Mouse (Mus musculus): ENCODE data around the gene Grid2. TPM values are rescaled to one million over a fixed set of nuclear protein-coding genes. Genes with fewer than 3 reads are reported as not detected.
"Not testable (repeated sequence)": the region's sequence is repeated elsewhere in the genome, so short reads cannot be mapped to it uniquely, and the experiment has no call there.

Grid2 gene
- polyA plus RNA-seq, 1 experiment from 2014 or later, result 2.1 TPM

DNA sequence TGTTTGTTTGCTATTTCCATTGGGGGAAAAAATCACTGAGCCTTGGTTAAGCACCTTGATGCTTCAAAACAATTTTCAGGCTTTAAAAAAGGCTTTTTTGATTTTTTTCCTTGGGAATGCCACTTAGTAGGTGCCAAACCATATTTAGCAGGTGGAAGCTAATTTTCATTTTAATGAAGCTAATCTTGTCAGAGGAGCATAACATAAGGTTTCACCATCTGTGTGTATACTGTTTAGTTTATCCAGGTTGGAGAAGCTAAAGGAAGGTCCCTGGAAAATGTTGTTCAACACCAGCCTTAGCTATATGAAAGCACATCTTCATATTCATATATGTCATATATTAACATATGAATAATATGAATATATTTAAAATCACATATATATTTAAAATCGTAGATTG, 161.9 kb downstream of the Grid2 start:
- H3K9ac ChIP-seq, result no peak overlapping the region
- H3K4me3 ChIP-seq (replicated peaks), result no peak overlapping the region
- 70% methylated on average over 1 of the region's 1 CpGs for WGBS
- no peaks in the 10 kb centered on the region for H3K9me3 ChIP-seq (replicated peaks)
- no peaks in the 10 kb centered on the region for H3K4me1 ChIP-seq
- no peaks in the 10 kb centered on the region for H3K27me3 ChIP-seq
- H3K27ac ChIP-seq (replicated peaks), result no peak overlapping the region
- H3K36me3 ChIP-seq, result no peaks in the 10 kb centered on the region
- no peak for ATAC-seq (ENCODE audit: insufficient number of reproducible peaks, low FRiP score, low TSS enrichment, low read depth)
- no peak overlapping the region for H3K4me2 ChIP-seq (replicated peaks)

DNA sequence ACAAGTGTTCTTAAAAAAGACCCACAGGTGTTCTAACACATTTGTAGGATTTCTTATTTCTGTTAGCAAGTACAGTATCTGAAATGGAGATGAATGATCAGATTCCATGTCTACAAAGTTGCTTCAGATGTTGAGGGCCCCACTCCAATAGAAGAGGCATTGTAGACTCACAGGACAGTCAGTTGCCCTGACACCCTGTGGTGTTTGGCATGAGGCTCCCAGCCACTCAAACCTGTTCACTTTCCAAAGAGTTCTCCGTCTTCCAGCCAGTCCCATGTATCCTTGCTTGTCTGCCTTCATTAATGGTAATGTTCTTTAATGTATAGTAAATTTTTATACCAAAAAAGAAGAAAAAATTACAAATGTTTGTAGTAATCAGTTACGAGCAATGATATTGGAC, 177.1 kb downstream of the Grid2 start:
- 71% methylated on average over 2 of the region's 2 CpGs for WGBS
- Histone ChIP-seq H3K4me1 (no peaks in the 10 kb centered on the region), H3K27me3 (no peaks in the 10 kb centered on the region), H3K4me2 (replicated peaks) (no peak overlapping the region), H3K9ac (no peak overlapping the region), H3K9me3 (replicated peaks) (no peaks in the 10 kb centered on the region), H3K27ac (replicated peaks) (no peak overlapping the region), H3K36me3 (no peaks in the 10 kb centered on the region), H3K4me3 (replicated peaks) (no peak overlapping the region)
- no peak for ATAC-seq (ENCODE audit: insufficient number of reproducible peaks, low FRiP score, low TSS enrichment, low read depth)

DNA sequence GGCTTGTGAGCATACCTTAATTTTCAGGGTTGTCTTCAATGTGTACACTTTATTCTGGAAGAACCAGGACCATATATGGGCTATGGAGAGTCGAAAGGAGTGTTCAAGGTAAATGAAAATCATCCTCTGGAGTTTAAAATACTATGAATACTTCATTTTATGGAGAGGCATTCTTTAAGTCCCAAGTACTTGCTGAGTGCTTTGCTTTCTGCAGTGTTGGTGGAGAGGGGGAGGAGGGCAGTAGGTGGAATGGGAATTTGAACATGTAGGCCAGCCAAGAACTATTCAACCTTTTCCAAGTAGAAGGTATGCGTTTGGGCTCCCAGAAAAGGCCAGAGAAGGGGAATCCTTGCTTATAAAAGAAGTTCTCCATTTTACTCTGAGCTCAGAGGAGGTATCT, 192.5 kb downstream of the Grid2 start:
- no peaks in the 10 kb centered on the region for H3K27me3 ChIP-seq
- no peak overlapping the region for H3K9ac ChIP-seq
- H3K36me3 ChIP-seq, result no peaks in the 10 kb centered on the region
- ATAC-seq (ENCODE audit: insufficient number of reproducible peaks, low FRiP score, low TSS enrichment, low read depth), result no peak
- H3K27ac ChIP-seq (replicated peaks), result no peak overlapping the region
- H3K4me1 ChIP-seq, result no peaks in the 10 kb centered on the region
- no peak overlapping the region for H3K4me2 ChIP-seq (replicated peaks)
- H3K9me3 ChIP-seq (replicated peaks), result no peaks in the 10 kb centered on the region
- no peak overlapping the region for H3K4me3 ChIP-seq (replicated peaks)
- WGBS, result 66% methylated on average over 2 of the region's 2 CpGs

DNA sequence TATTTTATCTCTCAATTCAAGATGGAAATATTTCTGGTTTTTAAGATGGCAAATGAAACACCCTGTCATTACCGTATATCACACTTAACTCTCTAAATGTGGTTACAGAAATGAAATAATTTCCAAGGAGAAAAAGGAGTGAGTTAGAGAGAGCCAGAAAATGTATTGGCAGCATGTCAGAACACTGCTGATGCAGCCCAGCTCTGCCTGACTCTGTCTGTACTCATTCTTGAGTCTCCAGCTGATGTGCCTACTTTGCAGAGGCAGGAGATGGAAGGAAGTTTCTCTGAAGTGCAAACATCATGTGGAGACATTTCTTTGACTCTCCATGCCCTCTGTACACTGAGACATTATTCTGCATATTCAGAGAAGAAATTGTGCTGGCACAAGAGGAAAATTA, 226.5 kb downstream of the Grid2 start:
- Histone ChIP-seq H3K4me3 (replicated peaks) (no peak overlapping the region), H3K4me2 (replicated peaks) (no peak overlapping the region), H3K27ac (replicated peaks) (no peak overlapping the region), H3K27me3 (no peaks in the 10 kb centered on the region), H3K4me1 (no peaks in the 10 kb centered on the region), H3K9ac (no peak overlapping the region), H3K36me3 (no peaks in the 10 kb centered on the region), H3K9me3 (replicated peaks) (no peaks in the 10 kb centered on the region)
- 86% methylated on average over 1 of the region's 1 CpGs for WGBS
- ATAC-seq (ENCODE audit: insufficient number of reproducible peaks, low FRiP score, low TSS enrichment, low read depth), result no peak

DNA sequence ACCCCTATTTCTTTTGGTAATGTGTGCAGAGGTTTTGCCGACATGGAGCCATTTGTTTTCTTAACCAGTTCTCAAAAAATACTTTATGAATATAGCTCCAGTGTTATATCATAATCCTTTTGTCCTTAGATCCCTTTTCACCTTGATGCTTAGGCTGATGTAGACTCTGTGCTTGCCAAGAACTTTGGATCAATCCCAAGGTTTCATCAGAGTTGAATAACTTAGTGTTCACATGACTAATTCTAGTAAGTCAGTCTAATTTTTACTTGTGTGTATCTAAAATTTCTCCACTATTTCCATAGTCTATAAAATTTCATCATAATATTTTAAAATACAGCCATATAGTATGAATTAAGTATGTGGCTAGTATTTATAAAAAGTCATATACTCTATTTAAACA, 259.3 kb downstream of the Grid2 start:
- Histone ChIP-seq H3K36me3 (no peaks in the 10 kb centered on the region), H3K9ac (no peak overlapping the region), H3K4me2 (replicated peaks) (no peak overlapping the region), H3K4me1 (no peaks in the 10 kb centered on the region), H3K27me3 (no peaks in the 10 kb centered on the region), H3K27ac (replicated peaks) (no peak overlapping the region), H3K9me3 (replicated peaks) (no peaks in the 10 kb centered on the region), H3K4me3 (replicated peaks) (no peak overlapping the region)
- WGBS, result 79% methylated on average over 1 of the region's 1 CpGs
- no peak for ATAC-seq (ENCODE audit: insufficient number of reproducible peaks, low FRiP score, low TSS enrichment, low read depth)

DNA sequence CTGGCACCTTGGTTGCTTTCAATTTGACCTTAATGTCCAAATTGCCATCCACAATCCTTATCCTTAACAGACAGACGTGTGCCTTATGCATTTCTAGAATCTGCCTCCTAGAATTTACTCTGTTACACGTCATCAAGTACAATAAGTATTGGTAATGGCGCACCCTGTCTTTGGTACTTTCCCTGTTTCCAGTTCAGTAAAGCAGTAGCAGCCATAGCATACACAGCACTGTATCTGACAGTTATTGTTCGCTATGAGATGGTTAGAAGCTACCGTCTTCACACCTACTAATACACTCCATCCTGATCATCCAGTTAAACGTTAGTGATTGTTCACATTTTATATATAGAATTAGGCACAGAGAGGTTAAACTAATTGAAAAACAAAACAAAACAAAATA, 260.3 kb downstream of the Grid2 start:
- no peaks in the 10 kb centered on the region for H3K27me3 ChIP-seq
- no peak overlapping the region for H3K9ac ChIP-seq
- 81% methylated on average over 6 of the region's 6 CpGs for WGBS
- H3K4me2 ChIP-seq (replicated peaks), result no peak overlapping the region
- no peak for ATAC-seq (ENCODE audit: insufficient number of reproducible peaks, low FRiP score, low TSS enrichment, low read depth)
- H3K36me3 ChIP-seq, result no peaks in the 10 kb centered on the region
- no peaks in the 10 kb centered on the region for H3K9me3 ChIP-seq (replicated peaks)
- H3K4me1 ChIP-seq, result no peaks in the 10 kb centered on the region
- no peak overlapping the region for H3K4me3 ChIP-seq (replicated peaks)
- H3K27ac ChIP-seq (replicated peaks), result no peak overlapping the region

DNA sequence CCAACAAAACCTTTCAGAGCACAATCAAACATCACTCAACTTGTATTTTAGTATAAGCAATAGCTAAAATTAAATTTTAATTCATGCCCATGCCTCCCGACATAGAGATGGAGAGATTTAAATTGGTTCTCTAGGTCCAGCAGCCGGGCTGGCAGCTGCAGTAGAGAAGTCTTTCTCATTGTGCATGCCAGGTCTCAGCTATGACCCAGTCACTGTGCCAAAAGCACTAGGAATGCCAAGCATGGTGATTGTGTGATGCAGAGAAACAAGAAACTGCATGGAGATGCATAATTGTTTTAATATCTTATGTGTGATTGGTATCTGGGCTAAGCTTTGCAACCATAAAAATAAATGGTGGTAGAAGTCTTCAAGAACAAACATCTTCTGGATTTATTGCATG, 276.1 kb downstream of the Grid2 start:
- ATAC-seq (ENCODE audit: insufficient number of reproducible peaks, low FRiP score, low TSS enrichment, low read depth), result no peak
- Histone ChIP-seq H3K4me1 (no peaks in the 10 kb centered on the region), H3K4me2 (replicated peaks) (no peak overlapping the region), H3K27ac (replicated peaks) (no peak overlapping the region), H3K9me3 (replicated peaks) (no peaks in the 10 kb centered on the region), H3K36me3 (no peaks in the 10 kb centered on the region), H3K4me3 (replicated peaks) (no peak overlapping the region), H3K9ac (no peak overlapping the region), H3K27me3 (no peaks in the 10 kb centered on the region)
- 85% methylated on average over 2 of the region's 2 CpGs for WGBS

DNA sequence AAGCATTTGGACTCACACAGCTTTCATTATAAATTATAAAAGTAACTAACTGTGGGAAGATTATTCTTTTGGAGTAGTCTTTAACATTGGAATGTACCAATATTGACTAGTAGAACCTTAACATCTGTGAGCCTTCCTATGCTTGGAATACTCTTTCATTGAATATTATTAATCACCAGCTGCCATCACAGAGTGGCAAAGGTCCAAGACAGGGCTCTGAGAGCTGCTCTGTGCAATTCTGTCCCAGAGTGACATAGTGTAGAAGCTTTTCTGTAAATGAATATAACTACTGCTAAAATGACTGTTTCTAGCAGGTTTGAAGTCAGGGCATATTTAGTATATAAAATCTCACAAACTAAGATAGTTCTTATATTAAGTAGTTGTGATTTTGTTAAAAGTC, 277.2 kb downstream of the Grid2 start:
- no peak for ATAC-seq (ENCODE audit: insufficient number of reproducible peaks, low FRiP score, low TSS enrichment, low read depth)
- no peaks in the 10 kb centered on the region for H3K9me3 ChIP-seq (replicated peaks)
- H3K27ac ChIP-seq (replicated peaks), result no peak overlapping the region
- H3K36me3 ChIP-seq, result no peaks in the 10 kb centered on the region
- no peak overlapping the region for H3K4me2 ChIP-seq (replicated peaks)
- H3K4me3 ChIP-seq (replicated peaks), result no peak overlapping the region
- no peaks in the 10 kb centered on the region for H3K27me3 ChIP-seq
- H3K9ac ChIP-seq, result no peak overlapping the region
- no peaks in the 10 kb centered on the region for H3K4me1 ChIP-seq

DNA sequence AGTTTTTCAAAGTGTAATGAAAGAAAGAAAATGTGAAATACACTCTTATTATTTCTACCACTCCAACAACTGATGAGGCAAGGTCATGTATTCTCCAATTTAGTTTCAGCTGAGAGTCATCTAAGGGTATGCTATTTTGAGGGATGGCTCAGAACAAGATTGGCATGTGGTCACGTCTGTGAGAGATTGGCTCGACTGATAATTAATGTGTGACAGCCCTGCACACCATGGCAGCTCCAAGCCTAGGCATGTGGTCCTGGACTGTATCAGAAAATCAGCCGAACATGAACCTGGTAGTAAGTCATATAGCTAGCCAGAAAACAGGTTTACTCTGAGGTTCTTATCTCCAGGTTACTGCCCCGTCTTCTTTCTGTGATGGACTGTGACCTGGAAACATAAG, 292.1 kb downstream of the Grid2 start:
- no peaks in the 10 kb centered on the region for H3K36me3 ChIP-seq
- H3K4me1 ChIP-seq, result no peaks in the 10 kb centered on the region
- H3K9ac ChIP-seq, result no peak overlapping the region
- H3K4me2 ChIP-seq (replicated peaks), result no peak overlapping the region
- no peak overlapping the region for H3K27ac ChIP-seq (replicated peaks)
- no peak overlapping the region for H3K4me3 ChIP-seq (replicated peaks)
- no peaks in the 10 kb centered on the region for H3K9me3 ChIP-seq (replicated peaks)
- ATAC-seq (ENCODE audit: insufficient number of reproducible peaks, low FRiP score, low TSS enrichment, low read depth), result no peak
- no peaks in the 10 kb centered on the region for H3K27me3 ChIP-seq
- 65% methylated on average over 4 of the region's 4 CpGs for WGBS

DNA sequence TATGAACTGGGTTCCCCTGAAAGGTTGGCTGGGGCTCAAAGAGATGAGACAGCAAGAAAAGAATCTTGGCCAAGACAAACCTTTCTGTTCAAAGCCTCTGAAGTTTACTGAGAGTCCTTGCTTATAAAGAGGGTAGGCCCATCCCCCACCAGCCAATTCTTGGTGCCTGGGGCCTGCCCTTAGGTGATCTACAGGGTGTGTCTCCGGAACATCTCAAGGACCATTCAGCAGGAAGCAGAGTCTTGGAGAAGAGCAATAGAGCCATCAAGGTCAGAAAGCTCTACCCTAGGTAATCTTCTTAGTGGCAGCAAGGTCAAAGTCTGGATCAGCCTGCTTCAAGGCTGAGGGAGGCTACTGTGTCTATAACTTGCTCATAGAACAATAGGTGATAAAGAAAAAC, 313.1 kb downstream of the Grid2 start:
- H3K27me3 ChIP-seq; H3K36me3 ChIP-seq; H3K9ac ChIP-seq; H3K4me2 ChIP-seq (replicated peaks); H3K4me3 ChIP-seq (replicated peaks); ATAC-seq (ENCODE audit: insufficient number of reproducible peaks, low FRiP score, low TSS enrichment, low read depth); H3K27ac ChIP-seq (replicated peaks); H3K4me1 ChIP-seq; H3K9me3 ChIP-seq (replicated peaks): not testable (repeated sequence)
- 75% methylated on average over 1 of the region's 1 CpGs for WGBS

DNA sequence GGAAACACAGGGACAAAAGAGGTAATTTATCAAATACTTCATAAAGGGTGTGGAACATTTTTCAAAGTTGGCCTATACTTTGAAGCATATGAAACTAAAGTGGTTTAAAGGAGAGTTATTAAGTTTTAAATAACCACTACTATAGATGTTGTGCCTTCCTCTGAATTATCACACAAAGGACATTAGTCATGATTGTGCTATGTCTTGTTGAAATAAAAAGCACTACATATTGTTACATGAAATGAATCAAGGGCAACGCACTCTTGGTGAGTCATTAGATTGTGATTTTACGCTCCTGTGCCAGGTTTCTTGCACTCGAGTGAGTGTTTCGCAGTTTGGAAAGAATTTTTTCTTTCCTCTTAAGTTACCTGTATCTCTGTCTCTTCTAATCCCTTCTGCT, 335.0 kb downstream of the Grid2 start:
- Histone ChIP-seq H3K4me2 (replicated peaks) (no peak overlapping the region), H3K9ac (no peak overlapping the region), H3K4me1 (no peaks in the 10 kb centered on the region), H3K4me3 (replicated peaks) (no peak overlapping the region), H3K36me3 (no peaks in the 10 kb centered on the region), H3K9me3 (replicated peaks) (no peaks in the 10 kb centered on the region), H3K27me3 (no peaks in the 10 kb centered on the region), H3K27ac (replicated peaks) (no peak overlapping the region)
- 84% methylated on average over 4 of the region's 4 CpGs for WGBS
- no peak for ATAC-seq (ENCODE audit: insufficient number of reproducible peaks, low FRiP score, low TSS enrichment, low read depth)

DNA sequence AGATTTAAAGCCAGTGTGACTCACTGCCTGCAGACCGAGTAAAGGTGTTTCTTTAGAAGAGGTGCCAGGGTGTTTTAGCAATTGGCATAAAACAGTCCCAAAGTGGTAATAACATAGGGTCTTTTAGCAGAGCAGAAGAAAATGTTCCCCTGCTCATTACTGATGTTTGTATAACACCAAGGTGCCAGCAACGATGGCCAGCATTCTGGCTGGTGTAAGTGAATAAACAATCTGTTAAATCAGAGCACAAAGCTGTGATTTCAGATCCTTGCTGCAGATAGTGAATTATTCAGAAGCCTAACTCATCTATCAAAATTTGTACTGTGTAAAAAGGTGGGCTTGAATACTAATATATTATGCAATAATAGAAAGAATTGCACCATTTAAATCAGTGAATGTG, 353.9 kb downstream of the Grid2 start:
- Histone ChIP-seq H3K9me3 (replicated peaks) (no peaks in the 10 kb centered on the region), H3K9ac (no peak overlapping the region), H3K36me3 (no peaks in the 10 kb centered on the region), H3K4me2 (replicated peaks) (no peak overlapping the region), H3K27me3 (no peaks in the 10 kb centered on the region), H3K4me3 (replicated peaks) (no peak overlapping the region), H3K27ac (replicated peaks) (no peak overlapping the region), H3K4me1 (no peaks in the 10 kb centered on the region)
- WGBS, result 68% methylated on average over 2 of the region's 2 CpGs
- ATAC-seq (ENCODE audit: insufficient number of reproducible peaks, low FRiP score, low TSS enrichment, low read depth), result no peak

DNA sequence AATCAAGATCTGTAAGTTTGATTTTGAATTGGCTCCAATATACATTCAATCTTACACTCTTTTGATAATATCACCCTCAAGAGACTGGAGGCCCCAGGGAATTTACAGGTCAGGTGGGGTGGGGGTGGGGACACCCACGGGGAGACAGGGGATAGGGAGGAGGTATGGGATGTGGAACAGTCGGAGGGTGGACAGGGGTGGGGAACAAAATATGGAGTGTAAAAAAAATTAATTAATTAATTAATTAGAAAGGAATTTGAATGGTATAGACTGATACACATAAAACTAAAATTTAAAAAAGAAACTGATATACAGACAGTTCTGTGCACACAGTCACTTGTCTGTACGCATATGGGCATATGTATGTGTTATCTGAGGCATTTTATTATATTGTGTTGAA, 380.3 kb downstream of the Grid2 start:
- Histone ChIP-seq H3K4me1 (no peaks in the 10 kb centered on the region), H3K4me2 (replicated peaks) (no peak overlapping the region), H3K9ac (no peak overlapping the region), H3K36me3 (no peaks in the 10 kb centered on the region), H3K4me3 (replicated peaks) (no peak overlapping the region), H3K27ac (replicated peaks) (no peak overlapping the region), H3K27me3 (no peaks in the 10 kb centered on the region), H3K9me3 (replicated peaks) (no peaks in the 10 kb centered on the region)
- 83% methylated on average over 3 of the region's 3 CpGs for WGBS
- no peak for ATAC-seq (ENCODE audit: insufficient number of reproducible peaks, low FRiP score, low TSS enrichment, low read depth)
